Mouse (Mus musculus) spleen, embryonic (tissue): ENCODE data around the gene Olfr553.
"Not testable (repeated sequence)": the region's sequence is repeated elsewhere in the genome, so short reads cannot be mapped to it uniquely, and the experiment has no call there.

Experiments used
- CTCF ChIA-PET: fragments of 350-600 bp; sonication (Branson Sonifier 250); formaldehyde crosslinking; loops from one replicate; lab custom pipeline; 2022; lab: Charles Lee

Gene Olfr553

DNA sequence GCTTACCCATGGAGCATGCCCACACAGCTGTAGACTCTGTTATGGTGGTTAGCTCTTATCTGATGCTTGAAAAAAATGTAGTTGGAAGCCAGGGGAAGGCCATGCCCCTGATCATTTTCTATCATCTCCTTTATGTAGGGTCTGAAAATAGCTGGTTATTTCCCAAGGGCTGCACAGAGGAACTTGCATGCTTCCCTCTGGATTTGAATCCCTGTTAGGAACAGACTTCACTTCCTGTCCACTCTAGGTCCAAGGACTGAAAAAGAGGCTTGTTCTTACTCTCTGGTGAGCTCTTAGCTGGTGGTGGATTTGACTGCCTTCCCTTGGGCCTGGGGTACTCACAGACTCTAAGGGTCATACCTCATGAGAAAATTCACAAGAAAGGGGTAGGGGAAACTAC, at the start of gene Olfr553:
TSS of gene Olfr553 (minus strand) at position 101 of the 400 bp plus-strand sequence.
- CTCF ChIA-PET = no interaction called here

DNA sequence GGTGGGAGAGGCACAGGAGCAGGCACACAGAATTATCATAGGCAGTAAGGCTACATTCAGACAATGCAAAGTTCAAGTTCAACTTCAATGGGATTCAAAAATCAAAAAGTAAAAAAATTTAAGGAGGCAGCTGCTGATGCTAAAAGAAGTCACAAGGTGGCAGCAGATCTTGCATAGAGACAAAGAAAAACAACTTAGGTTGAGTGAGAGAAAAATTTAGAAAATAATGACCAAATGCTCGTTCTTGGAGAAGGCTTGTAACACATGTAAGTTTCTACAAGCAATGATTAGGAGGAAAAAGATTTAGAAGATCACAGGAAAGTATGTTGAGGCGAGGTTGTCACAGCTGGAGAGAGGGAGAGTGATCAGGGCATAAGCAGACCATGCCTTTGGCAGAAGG, 47.4 kb upstream of the Olfr553 start:
- CTCF ChIA-PET = no interaction called here

DNA sequence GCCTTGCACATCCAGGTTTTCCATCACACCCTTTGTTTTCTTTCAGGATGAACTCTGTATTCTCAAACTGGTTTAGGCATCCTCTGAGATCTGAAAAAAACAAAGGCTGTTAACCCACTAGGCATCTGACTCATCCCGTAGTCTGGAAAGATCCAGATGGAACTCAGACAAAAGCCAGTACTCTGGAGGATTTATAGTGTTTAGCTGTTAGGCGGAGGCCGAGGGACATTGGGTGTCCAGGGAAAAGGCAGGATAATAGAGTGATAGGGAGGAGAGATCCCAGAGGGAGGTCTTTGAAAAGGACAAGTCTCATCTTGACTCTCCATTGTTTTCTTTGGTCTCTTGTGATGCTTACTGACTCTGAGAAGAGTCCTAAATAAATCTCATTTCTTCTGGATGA, 46.6 kb upstream of the Olfr553 start, which contains the start of gene Olfr556:
TSS of gene Olfr556 (plus strand) at position 301 of the 400 bp plus-strand sequence.
- CTCF ChIA-PET = no interaction called here

DNA sequence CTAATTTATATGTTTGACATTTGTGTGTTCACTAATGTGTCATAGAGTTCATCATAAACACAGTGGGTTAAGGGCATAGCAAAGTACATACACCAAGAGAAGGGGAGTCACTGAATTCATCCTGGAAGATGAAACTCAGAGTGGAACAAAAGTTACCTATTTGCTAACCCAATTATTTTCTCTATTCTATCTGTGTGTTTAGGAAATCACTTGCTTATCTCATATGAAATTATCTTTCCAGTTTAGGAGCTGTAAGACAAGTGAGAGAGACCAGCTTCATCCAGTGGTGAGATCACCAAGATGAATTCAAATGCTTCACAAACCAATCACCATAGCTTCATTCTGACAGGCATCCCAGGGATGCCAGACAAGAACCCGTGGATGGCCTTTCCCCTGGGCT, 40.5 kb upstream of the Olfr553 start, which contains the start of gene Olfr555:
TSS of gene Olfr555 (plus strand) at position 301 of the 400 bp plus-strand sequence.
- CTCF ChIA-PET = no interaction called here

DNA sequence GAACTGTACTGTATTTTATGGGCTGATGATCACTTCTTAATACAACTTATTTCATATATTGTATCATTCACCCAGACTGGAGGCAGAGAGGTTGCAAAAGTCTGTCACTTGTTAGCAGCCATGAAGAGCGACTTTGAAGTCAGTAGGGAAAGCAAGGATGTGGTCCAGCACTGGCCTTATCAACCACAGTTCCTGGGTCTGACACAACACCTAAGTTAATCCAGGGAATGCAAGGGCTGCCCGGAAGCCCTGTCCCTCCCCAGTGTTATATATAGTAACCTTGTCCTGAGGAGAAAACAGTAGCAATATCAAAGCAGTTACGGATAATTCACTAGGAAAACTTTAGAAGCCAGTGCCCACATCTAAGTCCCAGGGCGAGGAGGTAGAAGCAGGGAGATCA, 26.9 kb upstream of the Olfr553 start:
- CTCF ChIA-PET = not testable (repeated sequence)

DNA sequence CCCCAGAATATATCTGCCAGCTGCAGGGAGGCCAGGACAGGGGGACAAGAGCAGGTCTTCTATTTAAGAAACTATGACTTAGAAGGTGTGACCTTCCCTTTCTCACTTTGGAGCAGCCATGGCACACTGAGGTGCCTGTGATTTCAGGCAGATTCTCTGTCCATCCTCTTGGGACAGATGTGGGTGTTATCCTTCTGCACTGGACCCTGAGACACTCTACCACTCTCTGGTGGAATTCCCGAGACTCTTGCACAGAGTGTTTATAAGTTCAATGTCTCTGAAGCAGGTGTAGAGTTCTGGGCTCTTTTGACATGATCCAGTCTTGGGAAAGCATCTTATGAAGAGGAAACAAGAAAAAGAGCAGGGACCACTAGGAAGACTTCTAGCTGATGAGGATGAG, 20.1 kb upstream of the Olfr553 start, which contains the start of gene Olfr554:
TSS of gene Olfr554 (plus strand) at position 301 of the 400 bp plus-strand sequence.
- CTCF ChIA-PET = no interaction called here

DNA sequence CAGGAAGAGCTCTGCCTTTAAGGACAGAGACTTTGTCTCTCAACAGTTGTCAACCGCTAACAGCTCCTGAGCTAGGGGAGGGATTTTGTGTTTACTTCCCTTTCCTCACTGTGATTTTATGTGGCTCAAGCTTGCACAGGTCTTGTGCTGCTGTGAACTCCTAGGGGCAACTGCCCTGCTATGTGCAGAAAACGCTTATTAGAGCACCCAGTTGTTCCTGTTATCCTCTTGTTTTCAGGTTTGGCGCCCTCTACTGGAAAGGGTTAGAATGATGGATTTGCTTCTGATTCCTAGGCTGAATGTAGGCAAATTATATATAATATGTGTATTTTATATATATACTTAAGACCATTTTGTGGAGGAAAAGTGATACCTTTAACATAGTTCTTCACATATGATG, 18.6 kb upstream of the Olfr553 start:
- CTCF ChIA-PET = interaction anchor here (0.6 kb wide), 1 partner anchor 79 kb away, joined by 9 read pairs; no protein-coding TSS in a partner anchor

DNA sequence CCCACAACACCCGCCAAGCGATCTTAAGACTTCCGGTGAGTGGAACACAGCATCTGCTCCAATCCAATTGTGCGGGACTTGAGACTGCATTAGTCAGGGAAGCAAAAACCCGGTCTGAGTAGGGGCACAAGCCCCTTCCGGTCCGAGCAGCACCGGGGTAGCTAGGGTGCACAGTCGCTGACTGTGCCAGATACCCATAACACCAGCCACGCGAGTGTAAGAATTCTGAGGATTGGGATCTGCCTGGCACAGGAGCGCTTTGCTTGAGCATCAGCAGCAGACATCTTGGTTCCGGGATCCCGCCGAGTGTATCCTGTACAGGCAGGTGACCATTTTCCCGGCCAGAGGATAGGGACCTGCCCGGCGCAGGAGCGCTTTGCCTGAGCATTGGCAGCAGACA, 2.4 kb upstream of the Olfr553 start:
- CTCF ChIA-PET = not testable (repeated sequence)

DNA sequence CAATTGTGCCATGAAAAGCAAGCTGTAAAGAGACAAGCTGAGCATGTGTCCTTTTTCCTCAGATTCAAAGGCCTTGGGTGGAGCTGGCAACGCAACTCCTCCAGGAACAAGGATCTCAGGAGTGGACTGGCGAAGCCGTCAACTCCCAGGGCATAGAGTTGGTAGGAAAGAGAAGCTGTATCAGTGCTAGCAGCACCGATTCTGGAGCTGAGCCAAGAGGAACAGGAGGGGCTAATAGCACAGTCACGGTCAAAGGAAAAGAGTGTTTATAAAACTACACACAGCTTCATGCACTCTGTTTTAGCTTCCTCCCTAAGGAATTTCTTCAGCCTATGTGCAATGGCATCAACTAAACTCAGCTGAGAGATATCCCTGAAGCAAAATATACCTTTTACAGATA, 1.6 kb upstream of the Olfr553 start:
- CTCF ChIA-PET = no interaction called here

DNA sequence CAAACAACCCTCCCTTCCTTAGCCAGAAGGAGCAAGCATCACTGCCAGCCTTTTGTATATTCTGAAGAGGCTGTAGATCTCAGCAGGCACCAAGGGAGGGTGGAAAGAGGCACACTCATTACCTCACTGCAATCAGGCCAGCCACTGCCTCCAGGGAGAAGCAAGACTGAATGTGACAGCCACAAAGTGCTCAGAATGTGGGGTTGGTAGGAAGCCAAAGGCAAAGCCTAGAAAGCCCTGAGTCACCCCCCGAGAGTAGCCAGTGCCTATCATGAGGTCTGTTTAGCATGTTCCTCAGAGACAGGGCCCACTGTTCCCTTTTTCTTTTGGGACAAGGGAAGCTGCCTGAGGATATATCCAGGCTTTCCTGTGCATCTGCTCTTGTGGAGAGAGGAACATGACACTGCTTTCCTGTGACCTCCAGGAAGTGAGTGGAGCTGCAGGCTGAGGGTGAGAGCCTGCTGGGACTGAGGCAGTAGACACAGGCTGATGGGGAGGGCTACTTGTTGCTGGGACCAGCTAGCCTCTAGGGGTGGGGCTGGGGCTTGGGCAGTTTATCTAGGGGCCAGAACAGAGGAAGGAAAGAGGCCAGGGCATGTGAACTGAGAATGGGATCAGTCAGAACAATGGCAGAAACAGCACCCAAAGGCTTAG, 20.5 kb downstream of the Olfr553 start, which contains the start of gene Olfr552:
TSS of gene Olfr552 (plus strand) at position 393 of the 654 bp plus-strand sequence.
- CTCF ChIA-PET = no interaction called here

DNA sequence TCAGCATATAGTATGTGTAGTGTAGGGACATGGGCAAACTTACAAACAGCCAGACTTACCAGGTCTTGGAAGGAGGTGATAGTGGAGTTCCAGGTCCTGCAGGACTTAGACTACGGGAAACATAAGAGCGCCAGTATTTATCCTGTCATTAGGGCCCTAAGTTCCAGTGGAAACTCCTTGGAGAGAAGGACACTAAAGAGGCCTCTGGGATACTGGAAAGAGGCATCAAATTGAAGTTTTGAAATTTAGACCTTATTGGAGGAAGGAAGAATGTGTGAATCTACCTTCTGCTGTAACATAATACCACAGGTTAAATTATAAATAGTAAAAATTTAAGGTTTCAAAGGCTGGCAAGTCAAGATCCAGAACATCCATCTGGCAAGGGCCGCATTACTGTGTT, 26.2 kb downstream of the Olfr553 start, which contains the start of gene Olfr551:
TSS of gene Olfr551 (minus strand) at position 101 of the 400 bp plus-strand sequence.
- CTCF ChIA-PET = no interaction called here

DNA sequence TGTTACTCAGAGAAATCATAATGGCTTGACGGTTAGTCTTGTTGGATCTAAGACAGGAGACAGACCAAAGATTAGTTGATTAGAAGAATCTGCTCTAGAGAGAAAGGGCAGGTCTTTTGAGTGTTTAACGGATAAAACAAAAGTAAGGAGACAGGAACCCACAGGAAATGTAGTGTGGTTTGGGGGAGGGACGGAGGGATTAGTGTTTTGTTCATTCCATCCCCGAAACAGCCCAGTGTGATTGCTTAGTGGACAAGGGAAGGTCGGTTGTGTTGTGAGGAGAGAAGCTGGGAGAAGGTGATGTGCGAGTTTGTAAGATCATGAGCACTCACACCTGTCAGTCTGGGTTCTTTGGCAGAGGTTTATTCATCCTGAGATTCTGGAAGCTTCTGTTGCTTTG, 42.0 kb downstream of the Olfr553 start:
- CTCF ChIA-PET = no interaction called here

DNA sequence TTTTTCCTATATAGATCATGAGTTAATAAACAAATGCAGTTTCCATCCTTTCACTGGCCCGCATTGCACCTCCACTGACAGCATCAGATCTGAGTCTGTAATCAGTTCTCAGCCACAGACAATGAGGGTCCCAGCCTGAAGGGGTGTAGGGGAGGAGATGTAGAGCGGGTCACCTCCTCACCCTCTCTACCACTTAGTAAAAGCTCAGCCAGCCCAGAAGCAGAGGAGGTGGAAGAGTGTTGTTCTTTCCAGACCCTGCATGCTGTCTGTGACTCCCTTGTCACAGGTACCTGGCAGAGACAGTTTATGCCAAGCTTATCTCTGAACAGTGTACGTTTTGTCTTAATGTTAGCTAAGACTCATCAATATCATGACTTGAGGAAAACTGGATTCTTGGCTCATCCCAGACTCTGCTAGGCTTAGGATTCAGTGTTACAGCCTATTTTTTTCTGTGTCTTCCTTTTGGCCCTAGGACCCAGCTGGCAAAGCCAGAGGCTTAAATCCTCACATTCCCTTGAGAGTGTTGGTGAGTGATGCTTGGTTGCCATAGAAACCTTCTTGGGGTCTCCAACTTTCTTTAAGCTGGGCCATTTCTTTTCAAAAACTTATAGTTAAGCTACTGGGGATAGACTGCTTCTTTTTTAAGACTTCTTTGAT, 44.7 kb downstream of the Olfr553 start:
- CTCF ChIA-PET = no interaction called here

DNA sequence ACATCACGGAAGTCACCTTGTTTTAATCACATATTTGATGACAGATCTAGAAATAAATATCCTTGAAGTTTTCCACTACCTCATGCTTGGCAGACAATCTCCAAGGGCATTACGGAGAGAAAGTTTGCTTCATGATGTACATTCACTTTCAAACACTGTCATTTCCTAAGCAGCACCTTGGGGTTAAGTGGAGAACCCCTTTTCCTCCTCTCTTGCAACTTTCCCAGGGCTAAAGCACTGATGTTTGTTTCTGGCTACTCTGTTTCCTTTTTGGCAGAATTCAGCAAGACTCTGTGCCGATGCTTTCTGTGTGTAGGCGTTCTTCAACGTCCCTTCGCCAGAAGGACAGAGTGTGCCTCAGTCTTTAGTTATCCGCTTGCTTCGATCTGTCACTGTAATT, 46.9 kb downstream of the Olfr553 start, which contains the start of gene Olfr550:
TSS of gene Olfr550 (plus strand) at position 301 of the 400 bp plus-strand sequence.
- CTCF ChIA-PET = interaction anchor here (0.6 kb wide), 1 partner anchor 42 kb away, joined by 6 read pairs; no protein-coding TSS in a partner anchor

DNA sequence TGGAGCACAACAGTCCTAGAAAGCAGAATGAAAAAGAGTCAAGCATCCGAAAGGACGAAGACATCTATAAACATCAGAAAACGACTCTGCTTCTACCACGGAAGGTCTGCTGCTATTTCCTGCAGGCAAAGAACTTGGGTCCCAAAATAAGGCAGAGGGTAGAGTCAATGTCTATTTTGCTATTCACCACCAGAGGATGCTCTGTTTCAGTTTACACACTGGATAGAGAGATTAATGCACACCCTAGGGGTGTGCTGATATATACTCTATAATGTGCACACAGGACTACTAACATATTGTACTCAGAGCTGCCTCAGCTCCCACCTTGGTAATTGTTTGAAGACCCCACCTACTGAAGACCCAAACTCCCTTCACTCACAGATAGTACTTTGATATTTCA, 51.8 kb downstream of the Olfr553 start:
- CTCF ChIA-PET = no interaction called here

DNA sequence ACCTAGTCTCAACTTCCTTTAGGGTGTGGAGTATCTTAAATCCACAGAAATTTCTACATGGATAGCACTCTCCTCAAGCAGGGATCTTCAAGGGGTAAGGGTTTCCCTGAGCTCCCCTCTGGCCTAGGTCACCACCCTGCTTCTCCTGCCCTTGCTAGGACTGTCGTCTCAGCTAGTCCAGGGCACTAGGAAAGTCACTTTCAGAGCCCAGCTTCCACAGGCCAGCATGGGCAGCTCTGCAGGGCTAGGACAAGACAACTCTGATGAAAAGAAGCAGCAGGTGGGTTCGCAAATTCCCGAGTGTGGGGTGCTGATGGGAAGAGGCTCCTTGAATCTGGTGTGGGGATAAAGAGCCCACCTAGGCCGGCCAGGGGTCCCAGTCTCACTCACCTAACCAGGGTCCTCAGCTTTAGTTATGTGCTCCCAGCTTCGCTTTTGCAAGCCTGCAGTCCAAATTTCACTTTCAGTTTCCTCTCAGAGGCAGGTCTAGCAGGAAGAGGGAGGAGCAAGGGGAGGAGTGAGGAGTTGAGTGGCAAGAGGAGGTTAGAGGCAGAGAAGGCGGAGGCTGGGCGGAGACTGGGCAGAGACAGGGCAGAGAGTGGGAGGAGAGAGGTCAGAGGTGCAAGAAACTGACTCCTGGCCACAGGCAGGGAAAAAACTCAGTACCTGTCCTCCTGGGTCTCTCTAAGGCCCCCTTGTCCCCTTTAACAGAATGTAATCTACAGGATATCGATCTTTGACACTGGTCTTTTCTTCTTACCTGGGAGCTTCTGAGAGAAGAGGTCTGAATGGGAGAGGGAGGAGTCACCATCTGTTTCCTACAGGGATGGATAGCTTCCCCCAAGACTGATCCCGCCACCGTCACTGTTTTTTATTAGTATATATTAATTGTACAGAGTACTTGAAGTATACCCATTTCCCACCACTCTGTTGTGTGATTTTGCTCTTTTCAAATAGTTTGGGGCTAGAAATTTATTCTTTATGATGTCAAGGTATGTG, 52.7 kb downstream of the Olfr553 start, which contains the start of gene Trim21:
TSS of gene Trim21 (minus strand) at position 488 of the 999 bp plus-strand sequence.
- CTCF ChIA-PET = interaction anchor here (0.6 kb wide), 1 partner anchor 633 kb away, joined by 3 read pairs; no protein-coding TSS in a partner anchor
